Mouse (Mus musculus) E14TG2a.4 (cell line): ENCODE measurements around the gene Hoxb4.

Experiments
- CTCF ChIP-seq: conservative IDR thresholded peaks from 2 replicates; pipeline ENCODE4 v1.5.1; 2014; ENCODE audit warnings: low read length
- NANOG ChIP-seq: IDR thresholded peaks from 2 replicates; pipeline ENCODE4 v1.6.1; 2014; ENCODE audit warnings: borderline replicate concordance, low read length, mixed read lengths

DNA sequence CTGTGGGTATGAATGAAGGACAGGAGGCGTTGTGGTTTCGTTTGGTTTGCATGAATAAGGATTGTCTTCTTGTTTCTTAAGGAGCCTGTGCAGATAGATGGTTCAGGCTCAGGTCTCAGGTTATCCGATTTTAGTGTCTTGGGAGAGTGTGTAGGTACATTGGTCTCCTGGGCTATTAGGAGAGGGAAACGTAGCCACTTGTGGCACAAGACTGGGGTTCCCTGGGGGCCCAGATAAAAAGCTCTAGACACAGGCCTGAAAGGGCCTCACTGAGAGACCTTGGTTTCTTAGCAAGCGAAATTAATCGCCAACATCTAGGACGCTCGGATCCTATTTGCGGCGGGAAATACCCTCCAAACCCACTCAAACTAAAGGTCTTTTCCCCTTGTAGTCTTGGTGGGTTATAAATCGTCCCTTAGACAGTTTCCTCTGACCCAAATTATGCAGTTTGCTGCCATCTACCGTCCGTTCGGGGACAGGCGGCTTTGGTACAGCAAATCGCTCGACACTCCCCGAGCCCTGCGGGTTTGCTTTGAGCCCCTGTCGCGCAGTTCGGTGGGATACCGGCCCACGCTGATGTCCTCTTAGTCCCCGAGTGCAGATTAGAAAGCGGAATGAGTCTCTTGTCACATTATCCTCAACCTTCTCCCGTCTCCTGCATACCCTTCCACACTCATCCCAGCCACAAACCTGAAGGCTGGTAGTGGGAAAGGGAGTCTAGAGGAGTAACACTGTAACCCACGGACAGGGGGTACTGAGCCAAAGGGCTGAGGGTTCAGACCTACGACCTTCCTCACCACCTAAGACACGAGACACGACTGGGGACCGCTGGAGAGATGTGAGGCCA lies 23.6 kb upstream of the Hoxb4 start:
- TF ChIP-seq CTCF (peak; percentile 61), NANOG (no peak)
